In genomic region chr10:127233141-127233540, GRCm38 (mm10) we compare ENCODE assay signal across 17 mouse cellular contexts. TPM values are rescaled to one million over a fixed set of nuclear protein-coding genes. Genes with fewer than 3 reads are reported as not detected.
DNase-seq lines count a peak whose midpoint lies in the region; ATAC-seq and TF ChIP-seq lines count a peak whose summit lies in the region.
"Had no signal": no experiment of that assay in that cellular context is flagged by ENCODE, and none has a peak within 500 bp of the region (broad histone marks: within the 10 kb centered on the region; RNA-seq: fewer than 3 reads in every experiment).

No protein-coding gene starts in this region.

- peak; percentile 40; the same call in 1 of the 2 replicates for TF ChIP-seq CTCF in kidney, postnatal 0 days (IDR thresholded peaks at IDR 0.05; ENCODE audit: low read depth)
- peak; percentile 47; the same call in 1 of the 2 replicates for TF ChIP-seq CTCF in testis, adult 2 months (IDR thresholded peaks at IDR 0.05; ENCODE audit: control insufficient read depth, insufficient read depth, insufficient replicate concordance, low read depth, low read length)
- peak; percentile 43; the same call in 1 of the 2 replicates for TF ChIP-seq CTCF in bone marrow, adult 2 months (IDR thresholded peaks at IDR 0.05; ENCODE audit: control insufficient read depth, insufficient read depth, low read length)

- H3K4me1 ChIP-seq in kidney, postnatal 0 days (replicated peaks; ENCODE audit: insufficient read depth, low read length): no peaks in the 10 kb centered on the region
- H3K4me1 ChIP-seq in testis, adult 2 months (ENCODE audit: control insufficient read depth, insufficient read depth, low read length): peaks cover 5% of the 10 kb centered on the region
- peaks cover 2% of the 10 kb centered on the region for H3K4me1 ChIP-seq in bone marrow, adult 2 months (ENCODE audit: control insufficient read depth, insufficient read depth, low read length)
- peaks cover 23% of the 10 kb centered on the region for H3K4me1 ChIP-seq in embryonic facial prominence, embryonic 10.5 days
- no peaks in the 10 kb centered on the region for H3K4me1 ChIP-seq in heart, embryonic 12.5 days (replicated peaks)
- H3K4me1 ChIP-seq: forebrain, embryonic 13.5 days; midbrain, embryonic 12.5 days; neural tube, embryonic 15.5 days had no signal

- no peak for DNase-seq in kidney, postnatal 0 days (ENCODE audit: low spot score)
- DNase-seq in kidney, postnatal 10 days: no peak
- DNase-seq in testis, postnatal 14 days (ENCODE audit: low spot score): no peak
- peak; percentile 70 for DNase-seq in thymus, postnatal 4 days
- DNase-seq in embryonic facial prominence, embryonic 10.5 days (ENCODE audit: low spot score): no peak
- DNase-seq: adrenal gland, postnatal 25 days; cerebellum, adult 9-11 months; heart, adult 11 months; heart, postnatal 4 days had no signal

- no peak overlapping the region for H3K4me3 ChIP-seq in kidney, postnatal 0 days (replicated peaks; ENCODE audit: low read depth, low read length)
- H3K4me3 ChIP-seq in testis, adult 2 months (ENCODE audit: control insufficient read depth, low read depth, low read length): no peak overlapping the region
- H3K4me3 ChIP-seq in bone marrow, adult 2 months (replicated peaks; ENCODE audit: control insufficient read depth, low read depth, low read length): no peak overlapping the region
- H3K4me3 ChIP-seq in embryonic facial prominence, embryonic 10.5 days: no peak overlapping the region
- no peak overlapping the region for H3K4me3 ChIP-seq in heart, embryonic 12.5 days
- H3K4me3 ChIP-seq: embryonic facial prominence, embryonic 13.5 days; forebrain, embryonic 13.5 days; liver, embryonic 15.5 days; midbrain, embryonic 12.5 days; neural tube, embryonic 15.5 days had no signal

- no peaks in the 10 kb centered on the region for H3K36me3 ChIP-seq in kidney, postnatal 0 days (ENCODE audit: insufficient read depth, low read length)
- H3K36me3 ChIP-seq in testis, adult 2 months (ENCODE audit: control insufficient read depth, insufficient read depth, low read length): no peaks in the 10 kb centered on the region
- H3K36me3 ChIP-seq in embryonic facial prominence, embryonic 10.5 days (replicated peaks): peaks cover 3% of the 10 kb centered on the region
- no peaks in the 10 kb centered on the region for H3K36me3 ChIP-seq in heart, embryonic 12.5 days
- H3K36me3 ChIP-seq: liver, embryonic 15.5 days had no signal

- TF ChIP-seq POLR2A in testis, adult 2 months (IDR thresholded peaks at IDR 0.05; ENCODE audit: control insufficient read depth, low read depth, low read length): no peak
- TF ChIP-seq POLR2A in bone marrow, adult 2 months (IDR thresholded peaks at IDR 0.05; ENCODE audit: borderline replicate concordance, control insufficient read depth, low read depth, low read length): no peak

- H3K27ac ChIP-seq in kidney, postnatal 0 days: no peak overlapping the region
- H3K27ac ChIP-seq in testis, adult 2 months (ENCODE audit: control insufficient read depth, insufficient read depth, low read depth, low read length): no peak overlapping the region
- H3K27ac ChIP-seq in bone marrow, adult 2 months (ENCODE audit: control insufficient read depth, insufficient read depth, low read depth, low read length, poor library complexity): no peak overlapping the region
- H3K27ac ChIP-seq in embryonic facial prominence, embryonic 10.5 days (replicated peaks): no peak overlapping the region
- no peak overlapping the region for H3K27ac ChIP-seq in heart, embryonic 12.5 days (ENCODE audit: poor library complexity, severe bottlenecking)
- H3K27ac ChIP-seq: embryonic facial prominence, embryonic 13.5 days; forebrain, embryonic 13.5 days; liver, embryonic 15.5 days; midbrain, embryonic 12.5 days; neural tube, embryonic 15.5 days had no signal

- WGBS in kidney, postnatal 0 days: 79% methylated on average over 9 of the region's 9 CpGs
- 87% methylated on average over 9 of the region's 9 CpGs for WGBS in bone marrow, adult 2 months
- WGBS in embryonic facial prominence, embryonic 10.5 days: 75% methylated on average over 9 of the region's 9 CpGs
- 70% methylated on average over 9 of the region's 9 CpGs for WGBS in heart, embryonic 12.5 days

- no peaks in the 10 kb centered on the region for H3K9me3 ChIP-seq in kidney, postnatal 0 days (replicated peaks; ENCODE audit: low read length)
- H3K9me3 ChIP-seq in embryonic facial prominence, embryonic 10.5 days: no peaks in the 10 kb centered on the region
- no peaks in the 10 kb centered on the region for H3K9me3 ChIP-seq in heart, embryonic 12.5 days (replicated peaks)
- H3K9me3 ChIP-seq: embryonic facial prominence, embryonic 13.5 days; forebrain, embryonic 13.5 days; liver, embryonic 15.5 days; midbrain, embryonic 12.5 days; neural tube, embryonic 15.5 days had no signal

- no peak for ATAC-seq in kidney, postnatal 0 days (replicated peaks; ENCODE audit: low FRiP score, low read depth)
- ATAC-seq in heart, embryonic 12.5 days (ENCODE audit: insufficient number of reproducible peaks, low FRiP score): no peak
- ATAC-seq: forebrain, embryonic 13.5 days had no signal

- H3K9ac ChIP-seq in kidney, postnatal 0 days (ENCODE audit: low read depth, low read length): no peak overlapping the region
- no peak overlapping the region for H3K9ac ChIP-seq in heart, embryonic 12.5 days
- H3K9ac ChIP-seq: embryonic facial prominence, embryonic 13.5 days; forebrain, embryonic 13.5 days; liver, embryonic 15.5 days; midbrain, embryonic 12.5 days; neural tube, embryonic 15.5 days had no signal

- H3K27me3 ChIP-seq in kidney, postnatal 0 days (ENCODE audit: insufficient read depth, low read length): no peaks in the 10 kb centered on the region
- no peaks in the 10 kb centered on the region for H3K27me3 ChIP-seq in testis, adult 2 months (ENCODE audit: control insufficient read depth, insufficient read depth, low read length)
- 0 out of 2 replicates have a peak, but pooled peaks cover 19% of the 10 kb centered on the region for H3K27me3 ChIP-seq in embryonic facial prominence, embryonic 10.5 days (replicated peaks; ENCODE audit: low read depth, poor library complexity, severe bottlenecking)
- H3K27me3 ChIP-seq in heart, embryonic 12.5 days (replicated peaks): peaks cover 51% of the 10 kb centered on the region
- H3K27me3 ChIP-seq: embryonic facial prominence, embryonic 13.5 days; forebrain, embryonic 13.5 days; neural tube, embryonic 15.5 days had no signal

- H3K4me2 ChIP-seq in kidney, postnatal 0 days (ENCODE audit: low read length): no peak overlapping the region
- no peak overlapping the region for H3K4me2 ChIP-seq in heart, embryonic 12.5 days
- H3K4me2 ChIP-seq: embryonic facial prominence, embryonic 13.5 days; forebrain, embryonic 13.5 days; liver, embryonic 15.5 days; midbrain, embryonic 12.5 days; neural tube, embryonic 15.5 days had no signal

RNA-seq across cellular contexts. Expression of gene Pip4k2c, which starts 21.8 kb away (rescaled TPM):
- polyA plus RNA-seq in kidney, postnatal 0 days (2015; fragmentation: Nextera tagmentation; extraction: Ambion mirVana): 45.0 and 50.1 TPM in 2 replicates
- 14.0 and 16.2 TPM in 2 replicates for polyA plus RNA-seq in testis, adult 2 months (2012; rRNA removed)
- polyA plus RNA-seq in bone marrow, adult 2 months (2011; ENCODE audit: insufficient read depth, insufficient read length, low replicate concordance, missing spikeins): 18.1 and 24.9 TPM in 2 replicates
- 25.3 and 25.9 TPM in 2 replicates for polyA plus RNA-seq in embryonic facial prominence, embryonic 10.5 days (2016; fragmentation: Nextera tagmentation; extraction: Ambion mirVana)
- 29.7 and 31.5 TPM in 2 replicates for polyA plus RNA-seq in heart, embryonic 12.5 days (2016; fragmentation: Nextera tagmentation; extraction: Ambion mirVana)

RNA-seq across cellular contexts. Expression of gene Kif5a, which starts 30.0 kb away (rescaled TPM):
- polyA plus RNA-seq in kidney, postnatal 0 days (2015; fragmentation: Nextera tagmentation; extraction: Ambion mirVana): 0.28 and 0.47 TPM in 2 replicates
- polyA plus RNA-seq in testis, adult 2 months (2012; rRNA removed): 3.3 and 3.9 TPM in 2 replicates
- 1.7 and 2.3 TPM in 2 replicates for polyA plus RNA-seq in bone marrow, adult 2 months (2011; ENCODE audit: insufficient read depth, insufficient read length, low replicate concordance, missing spikeins)
- polyA plus RNA-seq in embryonic facial prominence, embryonic 10.5 days (2016; fragmentation: Nextera tagmentation; extraction: Ambion mirVana): 11.6 and 11.9 TPM in 2 replicates
- polyA plus RNA-seq in heart, embryonic 12.5 days (2016; fragmentation: Nextera tagmentation; extraction: Ambion mirVana): 0.37 and 0.79 TPM in 2 replicates

RNA-seq across cellular contexts. Expression of gene Dctn2, which starts 33.0 kb away (rescaled TPM):
- polyA plus RNA-seq in kidney, postnatal 0 days (2015; fragmentation: Nextera tagmentation; extraction: Ambion mirVana): 177 and 190 TPM in 2 replicates
- polyA plus RNA-seq in testis, adult 2 months (2012; rRNA removed): 391 and 429 TPM in 2 replicates
- 68.6 and 115 TPM in 2 replicates for polyA plus RNA-seq in bone marrow, adult 2 months (2011; ENCODE audit: insufficient read depth, insufficient read length, low replicate concordance, missing spikeins)
- polyA plus RNA-seq in embryonic facial prominence, embryonic 10.5 days (2016; fragmentation: Nextera tagmentation; extraction: Ambion mirVana): 187 and 197 TPM in 2 replicates
- polyA plus RNA-seq in heart, embryonic 12.5 days (2016; fragmentation: Nextera tagmentation; extraction: Ambion mirVana): 133 and 136 TPM in 2 replicates

RNA-seq across cellular contexts. Expression of gene Dtx3, which starts 37.6 kb away (rescaled TPM):
- polyA plus RNA-seq in kidney, postnatal 0 days (2015; fragmentation: Nextera tagmentation; extraction: Ambion mirVana): 83.3 and 85.1 TPM in 2 replicates
- 126 and 129 TPM in 2 replicates for polyA plus RNA-seq in testis, adult 2 months (2012; rRNA removed)
- polyA plus RNA-seq in bone marrow, adult 2 months (2011; ENCODE audit: insufficient read depth, insufficient read length, low replicate concordance, missing spikeins): 58.4 and 78.7 TPM in 2 replicates
- polyA plus RNA-seq in embryonic facial prominence, embryonic 10.5 days (2016; fragmentation: Nextera tagmentation; extraction: Ambion mirVana): 107 and 115 TPM in 2 replicates
- polyA plus RNA-seq in heart, embryonic 12.5 days (2016; fragmentation: Nextera tagmentation; extraction: Ambion mirVana): 74.3 and 75.1 TPM in 2 replicates

RNA-seq across cellular contexts. Expression of gene Arhgef25, which starts 43.3 kb away (rescaled TPM):
- polyA plus RNA-seq in kidney, postnatal 0 days (2015; fragmentation: Nextera tagmentation; extraction: Ambion mirVana): 27.9 and 29.0 TPM in 2 replicates
- polyA plus RNA-seq in testis, adult 2 months (2012; rRNA removed): 18.6 and 19.8 TPM in 2 replicates
- polyA plus RNA-seq in bone marrow, adult 2 months (2011; ENCODE audit: insufficient read depth, insufficient read length, low replicate concordance, missing spikeins): 9.9 and 25.0 TPM in 2 replicates
- polyA plus RNA-seq in embryonic facial prominence, embryonic 10.5 days (2016; fragmentation: Nextera tagmentation; extraction: Ambion mirVana): 26.9 and 29.6 TPM in 2 replicates
- polyA plus RNA-seq in heart, embryonic 12.5 days (2016; fragmentation: Nextera tagmentation; extraction: Ambion mirVana): 21.3 and 23.1 TPM in 2 replicates
